Mouse (Mus musculus) left cerebral cortex, postnatal 10 days (tissue): ENCODE data around the gene Arl4d. TPM values are rescaled to one million over a fixed set of nuclear protein-coding genes. Genes with fewer than 3 reads are reported as not detected.
A peak's percentile ranks its signal among the peaks of the same experiment; 100 is the strongest.
"Not testable (repeated sequence)": the region's sequence is repeated elsewhere in the genome, so short reads cannot be mapped to it uniquely, and the experiment has no call there.

Experiments used
- DNase-seq, 2 experiments: peaks; one replicate each; pipeline ENCODE4 v3.0.0; 2021 to 2022; ENCODE audit warnings: low spot score in 2 of 2, mixed read lengths in 1 of 2; ENCODE audit errors: extremely low spot score in 1 of 2
- intact Hi-C: fragments of 180-260 bp; cut with DNase I; formaldehyde crosslinking; loops from one replicate; pipeline ENCODE4 v1.15.1; 2025
- total RNA-seq, 2 experiments: library from RNA; stranded (reverse); gene quantifications; 2 replicates each; pipeline ENCODE4 v1.2.3; 2021

Gene Arl4d
- total RNA-seq, result 10 to 100 TPM; 25.3 to 26.0 TPM

- DNase-seq, result peak; percentile 96 to 97
- intact Hi-C loops, result no loop called here
These were observed at the start of gene Arl4d for GRCm38 (mm10) chr11:101664825-101665635. Gene Arl4d (plus strand): TSS chr11:101665541.

DNA sequence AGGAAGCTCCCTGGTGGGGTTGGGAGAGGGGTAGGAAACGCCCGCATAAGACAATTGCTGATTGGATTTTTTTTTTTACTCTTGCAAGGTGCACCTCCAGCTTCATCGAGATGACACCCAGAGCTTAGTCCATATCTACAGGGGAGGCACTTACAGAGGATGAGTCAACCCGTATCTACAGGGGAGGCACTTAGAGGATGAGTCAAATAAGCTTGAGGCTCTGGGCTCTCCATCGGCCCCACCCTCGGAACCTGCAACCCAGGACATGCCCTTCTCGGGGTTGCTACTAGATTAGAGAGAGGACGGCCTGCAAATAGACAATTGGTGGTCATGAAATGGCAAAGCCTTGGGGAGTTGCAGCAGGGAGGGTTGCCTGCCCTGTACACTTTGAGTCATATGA is 49.2 kb upstream of the Arl4d start:
- intact Hi-C loops, result no loop called here
- DNase-seq, result no peak

DNA sequence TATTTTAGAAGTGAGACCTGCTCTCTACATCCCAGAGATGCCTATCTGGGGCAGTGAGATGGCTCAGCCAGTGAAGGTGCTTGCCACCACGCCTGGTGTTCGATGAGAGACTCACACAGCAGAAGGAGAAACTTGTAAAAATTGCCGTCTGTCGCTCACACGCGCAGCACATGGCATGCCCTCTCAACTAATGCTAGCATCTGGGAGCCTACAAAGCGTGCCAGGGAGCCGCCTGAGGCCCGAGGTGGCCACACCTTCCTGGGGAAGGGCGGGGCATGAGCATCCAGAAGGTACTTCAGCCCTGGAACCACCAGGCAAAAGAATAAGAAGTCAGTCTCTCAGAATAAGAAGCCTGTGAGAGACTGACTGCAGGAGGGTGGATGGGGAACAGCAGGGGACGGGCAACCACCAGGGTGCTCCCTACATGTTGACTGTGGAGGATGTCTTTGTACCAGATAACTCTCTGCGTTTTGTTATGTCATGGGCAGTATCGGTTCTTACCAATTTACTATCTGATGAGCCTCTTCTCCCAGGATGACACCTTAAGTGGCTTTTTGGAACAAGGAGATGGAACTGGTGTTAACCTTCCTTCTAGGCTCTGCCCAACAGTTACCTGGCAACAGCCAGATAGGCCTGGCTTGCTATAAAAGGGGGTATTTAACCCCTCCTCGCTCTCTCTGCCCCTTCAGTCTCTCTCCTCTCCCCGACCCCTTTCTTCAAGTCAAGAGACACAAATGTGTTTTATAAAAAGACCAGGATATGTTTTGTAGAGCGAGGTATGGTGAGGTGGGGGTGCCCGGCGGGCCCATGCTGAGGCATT is 48.2 kb upstream of the Arl4d start:
- intact Hi-C loops, result no loop called here
- DNase-seq, result no peak

GRCm38 (mm10) chr11:101617849-101618248 is 47.5 kb upstream of the Arl4d start:
- peak in 1 of 2 experiments; percentile 68 for DNase-seq
- intact Hi-C loops, result no loop called here

DNA sequence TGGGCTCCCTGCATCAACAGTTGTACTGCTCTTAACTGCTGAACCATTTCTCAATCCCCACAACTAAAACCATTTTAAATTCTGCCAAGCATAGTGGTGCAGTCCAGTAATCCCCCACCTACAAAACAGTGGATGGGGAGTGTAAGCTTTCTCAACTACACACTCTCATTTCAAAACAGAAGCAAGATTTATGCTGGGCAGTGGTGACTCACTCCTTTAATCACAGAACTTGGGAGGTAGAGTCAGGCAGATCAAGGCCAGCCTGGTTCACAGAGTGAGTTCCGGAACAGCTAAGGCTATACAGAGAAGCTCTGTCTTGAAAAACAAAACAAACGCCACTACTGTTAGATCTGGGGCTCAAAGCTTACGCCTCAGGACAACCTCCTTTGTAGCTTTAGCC is 46.7 kb upstream of the Arl4d start:
- no peak for DNase-seq
- intact Hi-C loops, result no loop called here

- intact Hi-C loops, DNase-seq: not testable (repeated sequence)
These were observed 45.2 kb upstream of the Arl4d start for GRCm38 (mm10) chr11:101620022-101620655.

DNA sequence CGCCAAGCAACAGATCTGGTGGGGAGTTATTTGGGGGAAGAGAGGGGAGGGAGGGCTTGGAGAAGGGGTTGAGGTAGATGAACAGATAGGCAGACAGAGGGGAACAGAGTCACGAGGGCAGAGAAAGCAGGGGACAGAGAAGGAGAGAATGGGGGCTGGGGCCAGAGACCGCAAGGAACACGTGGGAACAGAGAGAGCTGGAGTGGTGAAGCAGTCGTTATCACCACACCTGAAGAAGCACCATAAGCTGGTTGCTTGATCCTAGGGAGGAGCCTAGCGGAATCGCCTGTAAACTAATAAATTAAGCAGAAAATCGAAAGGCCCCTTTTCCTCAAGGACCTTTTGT is 38.7 kb upstream of the Arl4d start:
- intact Hi-C loops, result no loop called here
- no peak for DNase-seq

DNA sequence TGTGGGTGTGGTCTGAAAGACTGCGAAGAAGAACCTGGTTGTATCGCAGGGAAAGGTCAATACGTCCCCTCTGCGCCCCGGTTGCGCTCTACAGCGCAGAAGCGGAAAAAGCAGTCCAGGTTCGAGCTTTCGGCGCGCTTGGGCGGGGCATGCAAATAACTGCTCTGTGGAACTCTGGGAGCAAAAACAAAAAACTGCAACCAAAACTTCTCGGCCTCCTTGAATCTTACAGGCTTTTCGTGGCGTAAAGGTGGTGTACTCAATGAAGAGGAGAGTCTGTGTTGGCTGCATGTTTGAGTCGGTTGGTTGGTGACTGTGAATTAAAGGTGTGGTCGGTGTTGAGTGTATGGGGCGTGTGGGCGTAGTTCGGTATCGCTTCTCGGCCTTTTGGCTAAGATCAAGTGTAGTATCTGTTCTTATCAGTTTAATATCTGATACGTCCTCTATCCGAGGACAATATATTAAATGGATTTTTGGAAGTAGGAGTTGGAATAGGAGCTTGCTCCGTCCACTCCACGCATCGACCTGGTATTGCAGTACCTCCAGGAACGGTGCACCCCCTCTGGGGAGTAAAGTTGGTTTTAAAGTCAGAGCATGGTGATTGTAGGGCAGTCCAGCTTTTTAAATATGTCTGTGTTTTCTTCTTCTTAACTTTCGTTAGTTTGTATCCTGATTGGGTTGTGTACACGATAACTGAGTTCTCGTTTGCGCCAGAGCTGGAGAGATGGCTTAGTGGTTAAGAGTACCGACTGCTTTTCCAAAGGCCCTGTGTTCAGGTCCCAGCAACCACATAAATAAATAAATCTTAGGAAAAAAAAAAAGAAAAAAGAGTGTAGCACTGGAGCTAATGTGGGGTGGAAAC is 38.1 kb upstream of the Arl4d start, which contains the start of gene Rdm1:
Rdm1 (plus strand) TSS at position 201 of the 862 bp plus-strand sequence.
- intact Hi-C loops, result no loop called here

DNA sequence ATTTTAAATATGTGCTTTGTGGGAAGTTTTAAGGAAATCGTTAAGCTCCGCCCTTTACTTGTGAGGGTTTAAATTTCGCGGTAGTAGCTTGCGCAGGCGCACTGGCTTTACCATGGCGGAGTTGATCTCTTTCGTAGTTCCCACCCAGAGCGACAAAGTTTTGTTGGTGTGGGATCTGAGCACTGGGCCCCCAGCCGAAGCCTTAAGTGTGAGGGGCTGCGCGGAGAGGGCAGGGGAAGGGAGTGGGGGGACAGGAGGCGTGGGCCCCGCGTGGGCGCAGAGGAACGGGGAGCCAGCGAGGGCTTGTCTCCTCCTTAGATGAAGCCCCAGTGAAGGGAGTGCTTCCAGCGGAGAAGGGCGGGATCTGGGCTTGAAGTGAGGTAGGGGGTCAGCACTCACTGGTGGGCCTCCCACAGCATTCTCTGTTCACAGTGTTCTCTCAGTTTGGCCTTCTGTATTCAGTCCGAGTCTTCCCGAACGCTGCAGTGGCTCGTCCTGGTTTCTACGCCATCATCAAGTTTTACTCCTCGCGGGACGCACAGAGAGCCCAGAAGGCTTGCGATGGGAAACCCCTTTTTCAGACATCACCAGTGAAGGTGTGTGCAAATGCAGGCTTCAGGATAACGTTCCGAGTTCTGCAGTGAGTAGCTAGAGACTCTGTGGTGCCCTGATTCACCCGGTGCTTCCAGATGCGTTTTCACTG is 37.3 kb upstream of the Arl4d start:
- intact Hi-C loops, result no loop called here
- peak; percentile 80 to 91 for DNase-seq

More for the DNA sequence above, 38.1 kb upstream of the Arl4d start, which contains the start of gene Rdm1:
- peak; percentile 73 to 91 for DNase-seq

GRCm38 (mm10) chr11:101628733-101629417 is 36.5 kb upstream of the Arl4d start:
- DNase-seq, intact Hi-C loops: not testable (repeated sequence)

DNA sequence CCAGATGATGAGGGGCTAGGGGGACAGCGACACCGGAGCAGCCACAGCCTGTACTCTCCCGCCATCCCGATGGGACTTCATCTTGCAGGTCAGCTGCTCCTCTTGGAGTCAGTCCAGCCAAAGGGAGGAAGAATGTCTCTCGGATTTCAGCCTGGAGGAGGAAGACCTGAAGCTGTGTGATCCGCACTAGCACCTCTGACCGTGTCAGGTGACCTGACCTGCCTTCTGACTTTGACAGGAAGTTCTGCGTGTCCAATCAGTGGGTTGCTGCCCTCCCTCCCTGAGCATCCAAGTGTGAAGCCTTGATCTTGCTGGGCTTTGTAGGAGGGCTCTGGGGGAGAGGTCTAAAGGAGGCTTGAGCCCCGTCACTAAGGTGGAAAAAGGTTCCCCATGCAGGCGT is 29.7 kb upstream of the Arl4d start:
- DNase-seq, result no peak
- intact Hi-C loops, result no loop called here

DNA sequence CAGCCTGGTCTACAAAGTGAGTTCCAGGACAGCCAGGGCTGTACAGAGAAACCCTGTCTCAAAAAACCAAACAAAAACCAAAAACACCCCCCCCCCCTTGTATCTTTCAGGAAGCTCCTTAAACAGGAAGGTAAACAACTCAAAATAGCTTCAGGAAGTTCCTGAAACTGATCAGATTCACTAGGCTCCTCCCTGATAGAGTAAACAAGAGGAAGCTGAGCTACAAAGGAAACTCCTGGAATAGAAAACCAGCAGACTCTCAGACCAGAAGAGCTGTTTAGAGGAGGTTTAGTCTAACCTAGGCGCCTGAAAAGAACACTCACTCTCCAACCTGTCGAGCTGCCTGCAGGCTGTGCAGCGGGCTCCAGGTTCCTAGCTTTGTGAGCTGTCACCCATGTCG is 25.6 kb upstream of the Arl4d start:
- intact Hi-C loops, result no loop called here
- no peak for DNase-seq

- intact Hi-C loops, result not testable (repeated sequence)
- DNase-seq, result peak; percentile 63 to 89
These were observed 24.3 kb upstream of the Arl4d start for GRCm38 (mm10) chr11:101640857-101641709.

DNA sequence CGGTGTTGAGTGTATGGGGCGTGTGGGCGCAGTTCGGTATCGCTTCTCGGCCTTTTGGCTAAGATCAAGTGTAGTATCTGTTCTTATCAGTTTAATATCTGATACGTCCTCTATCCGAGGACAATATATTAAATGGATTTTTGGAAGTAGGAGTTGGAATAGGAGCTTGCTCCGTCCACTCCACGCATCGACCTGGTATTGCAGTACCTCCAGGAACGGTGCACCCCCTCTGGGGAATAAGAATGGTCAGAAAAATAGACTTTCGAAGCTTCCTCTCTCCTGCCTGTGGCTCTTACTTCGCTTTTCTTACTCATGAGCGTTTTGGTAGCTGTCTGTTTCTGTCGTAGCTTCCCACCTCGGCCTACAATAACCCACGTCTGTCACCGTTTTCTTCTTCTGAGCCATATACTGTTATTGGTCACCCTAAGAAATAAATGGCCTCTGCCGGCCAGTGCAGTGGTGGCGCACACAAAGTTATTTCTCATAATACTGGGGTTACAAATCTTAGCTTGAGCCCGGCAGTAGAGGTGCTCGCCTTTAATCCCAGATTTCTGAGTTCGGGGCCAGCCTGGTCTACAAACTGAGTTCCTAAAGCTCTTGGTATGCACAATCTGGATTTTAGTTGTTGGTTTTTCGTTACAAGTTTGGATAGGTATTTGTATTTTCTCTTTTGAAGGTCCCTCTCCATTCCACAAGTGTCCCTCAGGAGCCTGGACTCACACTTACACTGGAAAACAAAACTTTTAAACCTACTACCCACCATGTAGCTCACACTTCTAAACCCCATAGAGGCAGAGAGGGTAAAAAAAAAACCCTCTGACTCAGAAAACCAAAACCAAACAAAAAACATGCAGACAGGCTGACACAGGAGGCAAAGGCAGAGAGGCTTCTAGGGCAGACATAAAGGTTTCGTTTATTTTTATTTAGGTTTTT is 23.4 kb upstream of the Arl4d start:
- peak; percentile 51 to 61 for DNase-seq
- intact Hi-C loops, result not testable (repeated sequence)

- intact Hi-C loops, result no loop called here
- no peak for DNase-seq
These were observed 22.4 kb upstream of the Arl4d start for GRCm38 (mm10) chr11:101642931-101643330.

DNA sequence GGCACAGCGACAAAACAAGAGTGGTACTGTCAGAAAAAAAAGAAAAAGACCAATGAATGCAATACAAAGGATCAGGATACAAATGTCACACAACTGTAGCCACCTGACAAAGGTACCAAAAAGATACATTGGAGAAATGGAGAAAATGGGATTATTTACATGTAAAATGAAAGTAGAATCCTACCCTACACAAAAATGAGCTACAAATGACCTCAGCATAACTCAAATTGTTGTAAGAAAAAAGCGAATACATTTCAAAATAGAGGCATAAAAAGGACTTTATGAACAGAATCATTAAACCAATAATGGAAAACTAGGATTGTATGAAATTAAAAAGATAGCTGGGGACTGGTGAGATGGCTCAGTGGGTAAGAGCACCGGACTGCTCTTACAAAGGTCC is 20.8 kb upstream of the Arl4d start:
- intact Hi-C loops, result no loop called here

More for the DNA sequence above, 20.8 kb upstream of the Arl4d start:
- no peak for DNase-seq
